Mouse (Mus musculus): ENCODE data around the gene Nms. TPM values are rescaled to one million over a fixed set of nuclear protein-coding genes. Genes with fewer than 3 reads are reported as not detected.

The Nms gene
- total and polyA plus RNA-seq, 3 experiments = not detected

DNA sequence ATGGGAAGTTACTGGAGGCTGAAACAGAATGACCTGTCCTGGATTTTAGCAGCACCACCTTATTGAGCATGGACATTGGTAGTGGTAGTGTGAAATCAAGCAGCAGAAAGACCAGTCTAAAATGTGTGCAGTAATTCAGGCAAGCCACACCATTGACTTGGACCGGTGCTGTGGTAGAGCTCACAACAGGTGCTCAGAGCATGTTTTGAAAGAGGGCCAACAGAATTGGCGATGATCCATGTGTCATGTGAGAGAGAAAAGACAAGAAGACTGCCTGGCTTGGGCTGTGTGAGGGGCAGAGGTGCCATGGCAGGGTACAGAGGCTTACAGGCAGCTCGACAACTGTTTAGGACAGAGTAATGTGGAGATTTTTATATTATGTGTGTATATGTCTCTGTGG, 53.4 kb downstream of the Nms start:
- no peaks in the 10 kb centered on the region for H3K9me3 ChIP-seq (replicated peaks; ENCODE audit: low read length)
- peaks cover 0 to 20% of the 10 kb centered on the region in 2 experiments; a peak in 2 of 4 replicates for H3K4me1 ChIP-seq (ENCODE audit: control insufficient read depth in 1 of 2, insufficient read depth in 2 of 2)
- no peak overlapping the region for H3K4me2 ChIP-seq (ENCODE audit: insufficient read depth, low read depth, poor library complexity, severe bottlenecking)
- peaks cover 7% of the 10 kb centered on the region for H3K79me2 ChIP-seq (replicated peaks; ENCODE audit: control insufficient read depth, extremely low read depth, insufficient read depth, poor library complexity, severe bottlenecking)
- peaks cover 28 to 71% of the 10 kb centered on the region in 2 experiments for H3K36me3 ChIP-seq (replicated peaks in 1 of 2; ENCODE audit: control insufficient read depth in 1 of 2, insufficient read depth in 1 of 2, low read length in 1 of 2)
- in situ Hi-C loops (cut with MboI; ENCODE audit: low pct_ligation_motif_present, low pct_unique_long_range_greater_than_20kb, low sequenced_read_pairs) (no loop called here), dilution Hi-C loops (cut with MboI; ENCODE audit: extremely low pct_ligation_motif_present, extremely low pct_unique_long_range_greater_than_20kb, low sequenced_read_pairs) (no loop called here)
- no peak for DNase-seq (ENCODE audit: extremely low read depth)
- no peak overlapping the region for H3K27ac ChIP-seq (ENCODE audit: insufficient read depth, low read depth)
- TF ChIP-seq RAD21 (IDR thresholded peaks at IDR 0.05; ENCODE audit: low read depth, low read length) = no peak
- TF ChIP-seq E2F4 (IDR thresholded peaks at IDR 0.05; ENCODE audit: insufficient replicate concordance, low read depth, low read length) = no peak
- TF ChIP-seq HCFC1 (IDR thresholded peaks at IDR 0.05; ENCODE audit: low read depth, low read length) = no peak
- TF ChIP-seq GABPA (IDR thresholded peaks at IDR 0.05; ENCODE audit: insufficient replicate concordance, low read depth, low read length) = no peak
- no peak for TF ChIP-seq RCOR1 (conservative IDR thresholded peaks at IDR 0.05; ENCODE audit: low read depth, low read length)
- no peak for TF ChIP-seq MAFK (IDR thresholded peaks at IDR 0.05; ENCODE audit: insufficient replicate concordance, low read length)
- TF ChIP-seq TCF12 (IDR thresholded peaks at IDR 0.05; ENCODE audit: low read depth, low read length) = no peak
- TF ChIP-seq ZMIZ1 (IDR thresholded peaks at IDR 0.05; ENCODE audit: low read depth, low read length) = no peak
- no peak for TF ChIP-seq SMC3 (IDR thresholded peaks at IDR 0.05; ENCODE audit: low read depth, low read length)
- TF ChIP-seq PAX5 (IDR thresholded peaks at IDR 0.05; ENCODE audit: low read length) = no peak
- TF ChIP-seq JUND (conservative IDR thresholded peaks at IDR 0.05; ENCODE audit: low read depth, low read length) = no peak
- TF ChIP-seq ETS1 (conservative IDR thresholded peaks at IDR 0.05; ENCODE audit: low read depth, low read length) = no peak
- TF ChIP-seq USF1 (IDR thresholded peaks at IDR 0.05; ENCODE audit: low read depth, low read length) = no peak
- TF ChIP-seq CHD1 (IDR thresholded peaks at IDR 0.05; ENCODE audit: low read depth, low read length) = no peak
- TF ChIP-seq USF2 (conservative IDR thresholded peaks at IDR 0.05; ENCODE audit: low read depth, low read length) = no peak
- TF ChIP-seq SIN3A (IDR thresholded peaks at IDR 0.05; ENCODE audit: low read length) = no peak
- no peak for TF ChIP-seq POLR2AphosphoS2 (IDR thresholded peaks at IDR 0.05; ENCODE audit: low read depth, low read length)
- no peak overlapping the region for H3K9ac ChIP-seq (ENCODE audit: insufficient read depth, low read depth)
- H3K27me3 ChIP-seq (replicated peaks) = no peaks in the 10 kb centered on the region
- H3K4me3 ChIP-seq (replicated peaks in 1 of 3; ENCODE audit: low read depth in 2 of 3, low read length in 2 of 3, poor library complexity in 1 of 3) = no peak overlapping the region

Other genes with a start within 250 kb of the Nms start
- gene Lonrf2, start 102.4 kb upstream of the Nms start, total RNA-seq (2012; rRNA removed) = not detected in 2 replicates
- gene Lonrf2, start 102.4 kb upstream of the Nms start, total RNA-seq (2014; rRNA removed) = not detected in 2 replicates
- not detected in 2 replicates for gene Lonrf2, start 102.4 kb upstream of the Nms start, polyA plus RNA-seq (2012; ENCODE audit: insufficient read length, low read depth)
- 4.3 and 5.1 TPM in 2 replicates for gene Chst10, start 41.0 kb upstream of the Nms start, total RNA-seq (2012; rRNA removed)
- 6.2 and 7.3 TPM in 2 replicates for gene Chst10, start 41.0 kb upstream of the Nms start, total RNA-seq (2014; rRNA removed)
- 8.5 and 9.5 TPM in 2 replicates for gene Chst10, start 41.0 kb upstream of the Nms start, polyA plus RNA-seq (2012; ENCODE audit: insufficient read length, low read depth)
- gene Pdcl3, start 46.5 kb downstream of the Nms start, total RNA-seq (2012; rRNA removed) = 55.6 and 60.7 TPM in 2 replicates
- 83.6 and 84.7 TPM in 2 replicates for gene Pdcl3, start 46.5 kb downstream of the Nms start, total RNA-seq (2014; rRNA removed)
- gene Pdcl3, start 46.5 kb downstream of the Nms start, polyA plus RNA-seq (2012; ENCODE audit: insufficient read length, low read depth) = 120 and 146 TPM in 2 replicates

Data from CH12.LX (cell line).